Mouse (Mus musculus) retina, postnatal 1 day (tissue): Measurements from ENCODE around the gene Gm6710.
"Not testable (repeated sequence)": the region's sequence is repeated elsewhere in the genome, so short reads cannot be mapped to it uniquely, and the experiment has no call there.

Source experiments
- DNase-seq: peaks from one replicate; pipeline ENCODE4 v3.0.0-alpha.2; 2012

Gm6710 gene

DNA sequence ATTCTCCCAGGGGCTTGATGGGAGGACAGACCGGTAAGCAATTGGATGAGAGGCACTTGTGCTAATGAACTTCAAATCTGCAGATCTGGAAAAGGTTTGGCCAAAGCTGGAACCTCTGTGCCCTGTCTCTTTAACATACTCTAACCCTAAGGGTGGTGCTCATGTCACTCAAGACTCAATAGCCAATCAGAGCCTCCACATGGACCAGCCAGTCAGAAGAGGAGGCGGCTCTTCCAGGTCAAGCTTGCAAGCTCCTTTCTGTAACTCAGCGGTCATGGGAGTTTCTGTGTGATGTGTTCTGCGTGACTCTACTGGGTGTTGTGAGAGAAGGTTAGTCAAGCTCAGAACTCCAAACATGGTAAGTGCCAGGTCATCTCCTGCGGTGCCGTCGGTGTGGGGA is at the start of gene Gm6710:
Gene Gm6710 (plus strand): TSS at position 196 of the 400 bp plus-strand sequence.
- DNase-seq: not testable (repeated sequence)
